Mouse (Mus musculus) neural tube, embryonic 15.5 days (tissue): Measurements from ENCODE around the gene Ucma. TPM values are rescaled to one million over a fixed set of nuclear protein-coding genes. Genes with fewer than 3 reads are reported as not detected.

ENCODE experiments used
- ATAC-seq: fragments of 200-750 bp; cut with Nextera tagmentation; 2 replicates; pipeline ENCODE4 v1.8.0; 2017; ENCODE audit warnings: mild to moderate bottlenecking, moderate TSS enrichment, moderate library complexity; ENCODE audit not compliant: low FRiP score
- H3K27ac ChIP-seq: fragments of 300-500 bp; sonication (generic); replicated peaks from 2 replicates; pipeline ENCODE4 v1.5.1; 2015; ENCODE audit warnings: mild to moderate bottlenecking, inconsistent platforms
- H3K27me3 ChIP-seq: fragments of 300-500 bp; sonication (generic); replicated peaks from 2 replicates; pipeline ENCODE4 v1.6.1; 2015; ENCODE audit warnings: inconsistent platforms
- H3K36me3 ChIP-seq: fragments of 300-500 bp; sonication (generic); 2 replicates; pipeline ENCODE4 v1.6.1; 2015; ENCODE audit warnings: inconsistent platforms
- H3K4me1 ChIP-seq: fragments of 300-500 bp; sonication (generic); 2 replicates; pipeline ENCODE4 v1.6.1; 2015; ENCODE audit warnings: inconsistent platforms
- H3K4me2 ChIP-seq: fragments of 300-500 bp; sonication (generic); 2 replicates; pipeline ENCODE4 v1.6.1; 2015; ENCODE audit warnings: inconsistent platforms, mild to moderate bottlenecking, moderate library complexity
- H3K4me3 ChIP-seq: fragments of 300-500 bp; sonication (generic); replicated peaks from 2 replicates; pipeline ENCODE4 v1.5.1; 2015; ENCODE audit warnings: mild to moderate bottlenecking, inconsistent platforms
- H3K9ac ChIP-seq: fragments of 300-500 bp; sonication (generic); replicated peaks from 2 replicates; pipeline ENCODE4 v1.6.1; 2015; ENCODE audit warnings: mild to moderate bottlenecking, inconsistent platforms
- H3K9me3 ChIP-seq: fragments of 300-500 bp; sonication (generic); replicated peaks from 2 replicates; pipeline ENCODE4 v1.6.1; 2016; ENCODE audit warnings: inconsistent platforms
- WGBS: fragments of 180-500 bp; shearing (Covaris S2); methylation state at CpG from one replicate; pipeline ENCODE4 v1.1.7; 2015; ENCODE audit warnings: mixed read lengths; 5-methylcytosine and 5-hydroxymethylcytosine counted together
- polyA plus RNA-seq: library from polyadenylated mRNA; unstranded; fragments of >200 nt; fragmentation: Nextera tagmentation; extraction: Ambion mirVana; gene quantifications from 2 replicates; pipeline ENCODE4 v1.2.1, GENCODE M21; 2015

Gene Ucma
- polyA plus RNA-seq, 1 experiment from 2014 or later: not detected

DNA sequence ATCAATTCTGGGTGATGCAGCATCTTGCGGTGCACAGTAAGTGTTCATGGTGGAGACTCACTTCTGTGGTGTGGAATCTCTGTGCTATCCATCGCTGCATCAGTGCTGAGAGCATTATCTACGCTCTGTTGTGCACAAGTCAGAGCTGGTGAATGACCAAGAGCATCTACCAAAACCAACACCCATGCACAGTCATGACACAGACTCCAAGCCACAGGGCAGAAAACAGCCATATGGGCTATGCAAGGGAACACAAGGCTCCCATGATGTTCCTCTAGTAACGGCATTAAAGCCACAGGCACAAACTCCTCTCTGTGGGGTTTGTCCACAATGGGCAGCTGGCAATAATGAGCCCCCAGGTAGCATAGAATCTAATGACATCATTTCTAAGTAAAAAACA lies 53.9 kb downstream of the Ucma start:
- Histone ChIP-seq H3K4me3 (no peak overlapping the region), H3K9me3 (no peaks in the 10 kb centered on the region), H3K4me1 (no peaks in the 10 kb centered on the region), H3K4me2 (no peak overlapping the region), H3K9ac (no peak overlapping the region), H3K36me3 (peaks cover 4% of the 10 kb centered on the region; the same call in 1 of the 2 replicates), H3K27ac (no peak overlapping the region), H3K27me3 (no peaks in the 10 kb centered on the region)
- ATAC-seq: no peak
- 87% methylated on average over 4 of the region's 4 CpGs for WGBS

DNA sequence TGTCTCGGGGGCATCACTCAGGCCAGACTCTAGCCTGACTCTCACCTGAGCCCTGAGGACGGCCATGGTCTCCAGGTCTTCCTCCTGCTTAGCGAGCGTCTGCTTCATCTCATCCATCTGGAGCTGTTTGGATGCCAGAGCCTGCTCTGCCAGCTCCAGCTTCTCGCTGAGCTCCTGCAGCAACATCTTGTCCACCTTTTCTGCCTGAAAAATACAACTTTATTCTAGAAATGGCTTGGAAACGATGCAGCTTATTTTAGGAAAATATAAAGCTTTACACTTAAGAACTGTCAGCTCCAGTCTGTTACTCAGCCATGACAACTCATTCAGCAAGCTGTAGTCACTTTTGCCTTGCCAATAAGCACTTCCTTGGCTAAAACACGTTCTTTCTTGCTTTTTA lies 55.3 kb downstream of the Ucma start:
- Histone ChIP-seq H3K4me1 (no peaks in the 10 kb centered on the region), H3K36me3 (peaks cover 9% of the 10 kb centered on the region; the same call in 1 of the 2 replicates), H3K4me3 (no peak overlapping the region), H3K9me3 (no peaks in the 10 kb centered on the region), H3K27me3 (no peaks in the 10 kb centered on the region), H3K4me2 (no peak overlapping the region), H3K27ac (no peak overlapping the region), H3K9ac (no peak overlapping the region)
- no peak for ATAC-seq
- WGBS: 82% methylated on average over 7 of the region's 7 CpGs

DNA sequence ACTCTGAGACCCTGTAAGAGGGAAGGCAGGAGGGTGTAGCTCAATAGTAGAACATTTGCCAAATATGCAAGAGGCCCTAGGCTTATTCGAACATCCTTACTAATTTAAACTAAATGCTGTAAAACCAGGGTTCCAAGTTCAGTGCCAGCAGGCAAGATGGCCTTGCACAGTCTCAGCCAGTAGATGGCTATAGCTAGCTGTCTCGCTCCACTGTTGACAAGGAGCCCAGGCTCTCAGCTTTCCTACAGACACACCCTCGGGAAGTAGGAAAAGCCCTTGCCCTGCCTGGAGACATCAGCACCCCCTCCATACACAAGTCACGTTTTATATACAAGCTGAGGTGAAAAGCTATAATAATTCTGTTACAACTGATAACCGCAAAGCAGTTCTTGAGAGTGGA lies 56.7 kb downstream of the Ucma start:
- no peak overlapping the region for H3K9ac ChIP-seq
- no peaks in the 10 kb centered on the region for H3K27me3 ChIP-seq
- ATAC-seq: no peak
- H3K27ac ChIP-seq: no peak overlapping the region
- no peak overlapping the region for H3K4me3 ChIP-seq
- no peaks in the 10 kb centered on the region for H3K4me1 ChIP-seq
- H3K9me3 ChIP-seq: no peaks in the 10 kb centered on the region
- H3K4me2 ChIP-seq: no peak overlapping the region
- WGBS: 83% methylated on average over 5 of the region's 5 CpGs
- peaks cover 7% of the 10 kb centered on the region; the same call in 1 of the 2 replicates for H3K36me3 ChIP-seq

DNA sequence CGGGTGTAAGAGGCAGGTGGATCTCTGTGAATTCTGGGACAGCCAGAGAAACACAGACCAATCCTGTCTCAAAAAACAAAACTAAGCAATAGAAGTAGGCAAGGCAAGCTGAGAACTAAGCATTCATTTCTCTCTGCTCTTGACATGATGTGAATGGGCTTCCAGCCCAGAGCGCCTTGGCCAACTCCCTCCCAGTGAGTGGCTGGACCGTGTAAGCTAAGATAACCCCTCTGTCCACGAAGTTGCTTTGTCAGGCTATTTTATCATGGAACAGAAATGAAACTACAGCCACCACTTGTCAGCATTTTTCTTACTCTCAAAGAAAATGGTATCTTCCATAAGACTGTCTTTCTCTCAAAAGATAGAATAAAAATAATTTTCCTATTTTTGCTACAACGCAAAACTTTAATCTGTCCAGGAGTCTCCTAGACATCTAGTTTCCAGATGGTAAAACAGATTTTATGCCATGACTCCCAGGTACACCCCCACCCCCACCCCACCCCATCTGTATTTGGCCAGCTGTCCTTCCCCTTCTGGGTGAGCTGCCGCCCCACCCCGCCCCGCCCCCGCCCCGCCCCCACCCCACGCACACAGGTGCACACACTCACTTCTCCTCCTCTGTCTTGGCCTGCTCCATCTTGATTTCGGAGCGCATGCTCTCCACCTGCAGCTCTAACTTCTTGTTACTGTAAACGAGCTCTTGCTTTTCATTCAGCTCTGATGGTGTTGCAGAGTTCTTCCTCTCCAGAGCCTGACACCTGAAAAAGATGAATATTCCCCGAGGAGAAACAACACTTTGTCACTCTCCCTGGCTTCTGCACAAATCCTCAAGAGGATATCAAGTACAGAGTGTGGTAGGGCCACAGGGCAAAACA lies 57.9 kb downstream of the Ucma start:
- Histone ChIP-seq H3K4me3 (no peak overlapping the region), H3K4me1 (0 out of 2 replicates have a peak, but pooled peaks cover 6% of the 10 kb centered on the region), H3K27me3 (no peaks in the 10 kb centered on the region), H3K27ac (no peak overlapping the region), H3K9me3 (no peaks in the 10 kb centered on the region), H3K4me2 (no peak overlapping the region), H3K9ac (no peak overlapping the region), H3K36me3 (0 out of 2 replicates have a peak, but pooled peaks cover 5% of the 10 kb centered on the region)
- ATAC-seq: no peak
- WGBS: 66% methylated on average over 15 of the region's 15 CpGs

DNA sequence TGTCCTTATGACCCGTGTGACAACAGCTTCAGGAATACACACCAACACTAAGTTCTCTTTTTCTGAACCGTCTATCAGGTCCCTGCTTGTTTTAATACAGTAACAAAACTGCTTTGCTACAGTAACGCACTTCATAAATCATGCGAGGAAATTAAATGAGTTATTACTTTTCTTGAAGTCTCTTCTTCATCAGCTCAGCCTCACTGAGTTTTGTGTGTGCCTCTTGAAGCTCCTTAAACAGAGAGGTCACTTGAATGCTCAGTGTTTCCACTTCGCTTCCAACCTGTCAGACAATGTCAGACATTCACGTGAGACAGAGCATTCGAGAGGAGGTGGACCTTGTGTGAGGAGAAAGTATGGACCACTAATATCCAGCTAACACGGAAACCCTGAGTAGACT lies 58.9 kb downstream of the Ucma start:
- Histone ChIP-seq H3K9ac (no peak overlapping the region), H3K27ac (no peak overlapping the region), H3K36me3 (0 out of 2 replicates have a peak, but pooled peaks cover 5% of the 10 kb centered on the region), H3K4me1 (0 out of 2 replicates have a peak, but pooled peaks cover 6% of the 10 kb centered on the region), H3K4me2 (no peak overlapping the region), H3K9me3 (no peaks in the 10 kb centered on the region), H3K27me3 (no peaks in the 10 kb centered on the region), H3K4me3 (no peak overlapping the region)
- WGBS: 86% methylated on average over 8 of the region's 8 CpGs
- no peak for ATAC-seq

DNA sequence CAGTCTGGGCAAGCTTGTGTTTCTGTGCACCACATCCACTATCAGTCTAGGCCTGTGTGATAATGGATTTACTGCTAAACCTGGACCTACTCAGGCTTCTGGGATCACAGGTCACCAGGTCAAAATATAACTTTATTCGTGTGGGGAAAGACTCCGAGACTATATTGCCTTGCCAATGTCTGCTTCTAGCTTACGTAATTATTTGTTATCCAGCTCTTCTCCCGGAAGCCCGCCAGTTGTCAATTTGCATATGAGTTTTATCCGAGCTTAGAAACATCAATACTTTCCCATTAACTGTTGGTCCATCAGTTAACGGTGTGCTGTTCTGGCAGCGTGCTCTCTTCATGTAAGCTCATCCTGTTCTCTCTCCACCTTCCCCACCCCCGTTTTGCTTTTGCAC lies 59.3 kb downstream of the Ucma start:
- H3K27ac ChIP-seq: no peak overlapping the region
- H3K4me2 ChIP-seq: no peak overlapping the region
- H3K4me1 ChIP-seq: 0 out of 2 replicates have a peak, but pooled peaks cover 6% of the 10 kb centered on the region
- H3K36me3 ChIP-seq: 0 out of 2 replicates have a peak, but pooled peaks cover 5% of the 10 kb centered on the region
- no peaks in the 10 kb centered on the region for H3K27me3 ChIP-seq
- H3K4me3 ChIP-seq: no peak overlapping the region
- H3K9me3 ChIP-seq: no peaks in the 10 kb centered on the region
- no peak overlapping the region for H3K9ac ChIP-seq
- WGBS: 83% methylated on average over 9 of the region's 9 CpGs
- no peak for ATAC-seq

Other genes with a start within 250 kb of the Ucma start
- gene Sephs1, start 94.6 kb upstream of the Ucma start, polyA plus RNA-seq: 43.8 and 48.0 TPM in 2 replicates
- 89.1 and 97.9 TPM in 2 replicates for gene Phyh, start 57.1 kb upstream of the Ucma start, polyA plus RNA-seq
- gene Mcm10, start 36.7 kb downstream of the Ucma start, polyA plus RNA-seq: 3.7 and 11.6 TPM in 2 replicates
- gene Optn, start 87.9 kb downstream of the Ucma start, polyA plus RNA-seq: 18.9 and 20.1 TPM in 2 replicates
- 11.4 and 14.8 TPM in 2 replicates for gene Ccdc3, start 161.7 kb downstream of the Ucma start, polyA plus RNA-seq